Mouse (Mus musculus) left cerebral cortex, adult 9 months (tissue): ENCODE data around the gene Trp53inp2.

Experiments used
- DNase-seq, 2 experiments: peaks; one replicate each; pipeline ENCODE4 v3.0.0; 2022; ENCODE audit warnings: low spot score in 2 of 2

Gene Trp53inp2

GRCm38 (mm10) chr2:155380261-155381059, at the start of gene Trp53inp2:
Trp53inp2 (plus strand) TSS chr2:155381059.
- DNase-seq = no peak

- DNase-seq = no peak
Observed at GRCm38 (mm10) chr2:155331351-155331750, 49.5 kb upstream of the Trp53inp2 start.

- no peak for DNase-seq
Observed at GRCm38 (mm10) chr2:155333421-155333820, 47.4 kb upstream of the Trp53inp2 start.

- no peak for DNase-seq
Observed at GRCm38 (mm10) chr2:155335231-155335630, 45.6 kb upstream of the Trp53inp2 start.

- DNase-seq = no peak
Observed at GRCm38 (mm10) chr2:155336254-155336653, 44.6 kb upstream of the Trp53inp2 start.

- no peak for DNase-seq
Observed at GRCm38 (mm10) chr2:155340166-155340565, 40.7 kb upstream of the Trp53inp2 start.

GRCm38 (mm10) chr2:155346670-155347069, 34.2 kb upstream of the Trp53inp2 start:
- DNase-seq = no peak

- DNase-seq = no peak
Observed at GRCm38 (mm10) chr2:155354402-155354801, 26.5 kb upstream of the Trp53inp2 start.

- DNase-seq = peak; percentile 86 to 96
Observed at GRCm38 (mm10) chr2:155356971-155357591, 23.8 kb upstream of the Trp53inp2 start, which contains the start of gene Pigu. Pigu (minus strand) TSS chr2:155357430.

GRCm38 (mm10) chr2:155357686-155358399, 23.0 kb upstream of the Trp53inp2 start:
- peak in 1 of 2 experiments; percentile 14 for DNase-seq

- DNase-seq = no peak
Observed at GRCm38 (mm10) chr2:155367635-155368284, 13.1 kb upstream of the Trp53inp2 start.

GRCm38 (mm10) chr2:155369333-155369883, 11.5 kb upstream of the Trp53inp2 start:
- DNase-seq = no peak

- DNase-seq = no peak
Observed at GRCm38 (mm10) chr2:155372451-155372850, 8.4 kb upstream of the Trp53inp2 start.

- DNase-seq = no peak
Observed at GRCm38 (mm10) chr2:155373302-155373701, 7.6 kb upstream of the Trp53inp2 start.

- DNase-seq = no peak
Observed at GRCm38 (mm10) chr2:155373886-155374285, 7.0 kb upstream of the Trp53inp2 start.

GRCm38 (mm10) chr2:155374521-155374920, 6.3 kb upstream of the Trp53inp2 start:
- no peak for DNase-seq

- no peak for DNase-seq
Observed at GRCm38 (mm10) chr2:155376191-155376590, 4.7 kb upstream of the Trp53inp2 start.

- no peak for DNase-seq
Observed at GRCm38 (mm10) chr2:155381060-155381437, 190 bp downstream of the Trp53inp2 start.

- peak; percentile 93 to 97 for DNase-seq
Observed at GRCm38 (mm10) chr2:155381643-155382331, 928 bp downstream of the Trp53inp2 start.

GRCm38 (mm10) chr2:155382332-155382700, 1.5 kb downstream of the Trp53inp2 start:
- no peak for DNase-seq
